Mouse (Mus musculus) CH12.LX (cell line): ENCODE data around the gene Sipa1l3.

Experiments
- CHD2 ChIP-seq: IDR thresholded peaks from 2 replicates; pipeline ENCODE4 v1.6.1; 2011; ENCODE audit warnings: low read length, improper control_type of control experiment
- CTCF ChIP-seq, 2 experiments: IDR thresholded peaks in 1 of 2; conservative IDR thresholded peaks in 1 of 2; 2 replicates each; pipeline ENCODE4 v1.5.1; 2011 to 2012; ENCODE audit warnings: low read depth in 2 of 2, low read length in 2 of 2, improper control_type of control experiment in 1 of 2, inconsistent platforms in 1 of 2, mild to moderate bottlenecking in 1 of 2, moderate library complexity in 1 of 2
- EP300 ChIP-seq: IDR thresholded peaks from 2 replicates; pipeline ENCODE4 v1.6.1; 2011; ENCODE audit warnings: low read length, improper control_type of control experiment
- KAT2A ChIP-seq: IDR thresholded peaks from 2 replicates; pipeline ENCODE4 v1.6.1; 2012; ENCODE audit warnings: low read length, improper control_type of control experiment, inconsistent platforms; ENCODE audit not compliant: insufficient replicate concordance
- NELFE ChIP-seq: IDR thresholded peaks from 2 replicates; pipeline ENCODE4 v1.6.1; 2011; ENCODE audit warnings: low read depth, low read length, improper control_type of control experiment
- POLR2A ChIP-seq: IDR thresholded peaks from 2 replicates; pipeline ENCODE4 v1.6.1; 2011; ENCODE audit warnings: low read depth, mild to moderate bottlenecking, improper control_type of control experiment, low read length
- RAD21 ChIP-seq: IDR thresholded peaks from 2 replicates; pipeline ENCODE4 v1.6.1; 2011; ENCODE audit warnings: low read depth, mild to moderate bottlenecking, low read length, improper control_type of control experiment, moderate library complexity
- ZMIZ1 ChIP-seq: IDR thresholded peaks from 2 replicates; pipeline ENCODE4 v1.6.1; 2012; ENCODE audit warnings: low read depth, mild to moderate bottlenecking, inconsistent platforms, low read length, improper control_type of control experiment

- no peak for TF ChIP-seq EP300
- TF ChIP-seq ZMIZ1: no peak
- no peak for TF ChIP-seq RAD21
- no peak for TF ChIP-seq CTCF (conservative IDR thresholded peaks at IDR 0.05 in 1 of 2, IDR thresholded peaks at IDR 0.05 in 1 of 2; ENCODE audit: low read depth in 2 of 2, low read length in 2 of 2)
- no peak for TF ChIP-seq POLR2A
- TF ChIP-seq NELFE: no peak
- no peak for TF ChIP-seq KAT2A
- no peak for TF ChIP-seq CHD2
These were observed 92.4 kb downstream of the Sipa1l3 start for GRCm38 (mm10) chr7:29426056-29426455.
